Mouse (Mus musculus) heart, embryonic 10.5 days (tissue): Measurements from ENCODE around the gene Vipas39. TPM values are rescaled to one million over a fixed set of nuclear protein-coding genes. Genes with fewer than 3 reads are reported as not detected.

Experiments
- DNase-seq: peaks from one replicate; pipeline ENCODE4 v3.0.0-alpha.2; 2017; ENCODE audit warnings: low spot score
- H3K27ac ChIP-seq: fragments of 300-500 bp; sonication (generic); 2 replicates; pipeline ENCODE4 v1.5.1; 2016; ENCODE audit warnings: mild to moderate bottlenecking
- H3K27me3 ChIP-seq: fragments of 300-500 bp; sonication (generic); 2 replicates; pipeline ENCODE4 v1.6.1; 2016; ENCODE audit warnings: mild to moderate bottlenecking; ENCODE audit not compliant: poor library complexity, insufficient read depth, severe bottlenecking
- H3K36me3 ChIP-seq: fragments of 300-500 bp; sonication (generic); 2 replicates; pipeline ENCODE4 v1.6.1; 2016; ENCODE audit warnings: mild to moderate bottlenecking, moderate library complexity
- H3K4me1 ChIP-seq: fragments of 300-500 bp; sonication (generic); 2 replicates; pipeline ENCODE4 v1.6.1; 2016; ENCODE audit warnings: mild to moderate bottlenecking
- H3K4me3 ChIP-seq: fragments of 300-500 bp; sonication (generic); 2 replicates; pipeline ENCODE4 v1.5.1; 2016; ENCODE audit warnings: mild to moderate bottlenecking, moderate library complexity
- H3K9me3 ChIP-seq: fragments of 300-500 bp; sonication (generic); 2 replicates; pipeline ENCODE4 v1.6.1; 2016; ENCODE audit warnings: mild to moderate bottlenecking, moderate library complexity
- WGBS: fragments of 180-500 bp; shearing (Covaris S2); methylation state at CpG from one replicate; pipeline ENCODE4 v1.1.7; 2016; 5-methylcytosine and 5-hydroxymethylcytosine counted together
- polyA plus RNA-seq: library from polyadenylated mRNA; unstranded; fragments of >200 nt; fragmentation: Nextera tagmentation; extraction: Ambion mirVana; gene quantifications from 2 replicates; pipeline ENCODE4 v1.2.1, GENCODE M21; 2016

The Vipas39 gene
- polyA plus RNA-seq, 1 experiment from 2014 or later: 37.4 TPM

DNA sequence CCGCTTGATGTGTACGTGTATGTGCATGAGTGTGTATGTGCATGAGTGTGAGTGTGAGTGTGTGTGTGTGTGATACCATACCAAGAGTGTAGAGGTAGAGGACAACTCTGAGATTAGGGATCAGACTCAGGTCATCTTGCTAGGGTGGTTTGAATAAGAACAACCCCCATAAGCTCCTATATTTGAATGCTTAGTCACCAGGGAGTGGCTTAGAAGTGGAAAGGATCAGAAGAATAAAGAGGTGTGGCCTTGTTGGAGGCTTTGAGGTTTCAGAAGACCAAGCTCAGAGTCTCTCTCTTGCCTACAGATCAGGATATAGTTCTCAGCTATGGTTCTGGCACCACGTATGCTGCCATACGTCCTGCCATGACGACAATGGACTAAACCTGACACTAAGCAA is 9.4 kb downstream of the Vipas39 start:
- WGBS: 91% methylated on average over 5 of the region's 5 CpGs
- peaks cover 92% of the 10 kb centered on the region for H3K36me3 ChIP-seq
- H3K27ac ChIP-seq: no peak overlapping the region
- no peaks in the 10 kb centered on the region for H3K27me3 ChIP-seq
- no peak overlapping the region for H3K4me3 ChIP-seq
- DNase-seq: no peak
- no peaks in the 10 kb centered on the region for H3K9me3 ChIP-seq
- no peaks in the 10 kb centered on the region for H3K4me1 ChIP-seq

DNA sequence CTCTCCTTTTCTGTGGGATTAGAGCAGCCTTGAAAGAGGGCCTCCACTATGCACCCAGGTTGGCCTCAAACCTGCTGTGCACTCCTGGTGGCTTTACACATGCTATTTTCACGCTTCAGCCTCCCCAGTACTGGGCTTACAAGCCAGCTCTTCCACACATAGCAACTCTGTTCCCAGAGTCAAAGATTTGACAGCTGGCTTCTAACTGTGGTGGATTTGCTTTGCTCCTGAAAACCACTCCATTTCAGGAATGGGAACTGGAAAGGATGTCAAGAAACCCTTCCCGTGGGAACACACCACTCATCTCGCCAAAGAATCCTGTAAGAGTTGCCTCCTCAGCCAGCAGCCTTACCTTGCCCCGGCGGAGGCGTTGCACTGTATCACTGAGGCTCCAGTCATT is 12.2 kb downstream of the Vipas39 start:
- DNase-seq: peak; percentile 43
- no peaks in the 10 kb centered on the region for H3K4me1 ChIP-seq
- no peak overlapping the region for H3K4me3 ChIP-seq
- peaks cover 95% of the 10 kb centered on the region for H3K36me3 ChIP-seq
- H3K27me3 ChIP-seq: no peaks in the 10 kb centered on the region
- H3K27ac ChIP-seq: no peak overlapping the region
- no peaks in the 10 kb centered on the region for H3K9me3 ChIP-seq
- 92% methylated on average over 6 of the region's 6 CpGs for WGBS

DNA sequence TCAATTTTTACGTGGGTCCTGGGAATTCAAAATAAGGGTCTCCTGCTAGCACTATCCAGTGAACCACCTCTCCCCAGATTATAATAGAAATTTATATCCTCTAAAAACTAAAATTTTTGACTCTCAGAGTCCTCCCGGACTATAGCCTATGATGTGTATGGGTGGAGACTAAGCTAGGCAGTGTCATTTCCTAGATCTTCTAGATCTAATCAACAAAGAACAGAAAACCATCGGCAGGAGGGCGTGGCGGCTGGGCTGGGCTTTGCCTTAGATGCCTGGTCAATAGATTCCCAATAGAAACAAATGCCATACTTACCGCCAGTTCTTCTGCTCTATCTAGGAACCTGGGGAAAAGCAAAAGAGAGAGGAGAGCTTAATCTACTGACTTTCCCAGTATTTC is 15.9 kb downstream of the Vipas39 start:
- Histone ChIP-seq H3K4me3 (no peak overlapping the region), H3K36me3 (peaks cover 88% of the 10 kb centered on the region), H3K4me1 (no peaks in the 10 kb centered on the region), H3K27me3 (no peaks in the 10 kb centered on the region), H3K27ac (no peak overlapping the region), H3K9me3 (no peaks in the 10 kb centered on the region)
- WGBS: 94% methylated on average over 6 of the region's 6 CpGs
- DNase-seq: no peak

DNA sequence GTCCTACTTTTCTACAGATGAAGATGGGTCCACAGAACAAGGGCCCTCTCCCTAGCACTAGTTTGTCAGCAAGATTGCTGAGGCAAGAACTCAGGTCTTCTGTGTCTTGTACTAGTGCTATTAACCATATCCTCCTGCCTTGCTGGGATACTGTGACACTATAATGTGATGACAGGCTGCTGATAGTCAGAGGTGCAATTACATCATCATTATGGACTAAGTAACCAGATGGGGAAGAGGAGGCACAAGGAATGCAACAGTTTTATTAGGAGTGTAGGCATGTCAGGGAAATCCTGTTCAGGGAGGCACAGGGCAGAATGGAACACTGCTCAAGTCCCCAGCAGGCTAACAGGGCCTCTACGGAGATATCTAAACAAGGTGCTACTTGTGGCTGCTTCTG is 27.4 kb downstream of the Vipas39 start, which contains the start of gene Noxred1:
Gene Noxred1, minus strand, starts transcription at position 101 of the 400 bp plus-strand sequence.
- H3K27ac ChIP-seq: no peak within 1 kb of the TSS
- no peak for DNase-seq
- H3K36me3 ChIP-seq: peaks cover 53% of the 10 kb centered on the region
- peaks cover 10% of the 10 kb centered on the region; the same call in 1 of the 2 replicates for H3K4me1 ChIP-seq
- H3K4me3 ChIP-seq: no peak within 1 kb of the TSS
- no peaks in the 10 kb centered on the region for H3K9me3 ChIP-seq
- 63% methylated on average over 1 of the region's 1 CpGs for WGBS
- no peaks in the 10 kb centered on the region for H3K27me3 ChIP-seq

DNA sequence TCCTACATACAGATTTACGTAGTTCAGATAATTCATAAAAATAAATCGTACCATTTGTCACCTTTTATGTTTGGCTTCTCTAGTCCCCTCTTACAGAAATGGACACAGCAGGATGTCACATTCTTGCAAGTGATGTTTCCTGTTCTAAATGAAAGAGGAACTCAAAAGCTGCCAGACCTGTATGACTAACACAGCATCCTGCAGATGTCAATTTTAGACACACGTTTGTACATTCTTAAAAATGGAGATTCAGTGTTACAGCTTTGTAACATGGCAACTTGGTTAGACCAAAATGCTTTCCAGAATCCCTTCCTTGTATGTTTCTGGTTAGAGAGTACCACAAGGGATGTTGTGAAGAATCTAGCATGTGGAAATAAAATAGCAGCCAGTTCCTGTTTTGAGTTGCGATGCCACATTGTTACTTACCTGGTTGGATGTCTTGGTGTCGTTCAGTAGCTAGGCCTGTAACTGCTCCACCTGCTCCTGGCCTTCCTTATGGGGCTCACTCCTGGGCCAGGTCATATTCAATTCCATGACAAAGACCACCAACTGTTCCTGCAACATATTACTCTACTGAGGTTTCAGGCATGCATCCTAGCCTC is 29.1 kb downstream of the Vipas39 start:
- no peak for DNase-seq
- Histone ChIP-seq H3K4me3 (no peak overlapping the region), H3K27ac (no peak overlapping the region), H3K4me1 (peaks cover 10% of the 10 kb centered on the region; the same call in 1 of the 2 replicates), H3K36me3 (peaks cover 40% of the 10 kb centered on the region), H3K9me3 (no peaks in the 10 kb centered on the region), H3K27me3 (no peaks in the 10 kb centered on the region)
- WGBS: 87% methylated on average over 5 of the region's 5 CpGs

DNA sequence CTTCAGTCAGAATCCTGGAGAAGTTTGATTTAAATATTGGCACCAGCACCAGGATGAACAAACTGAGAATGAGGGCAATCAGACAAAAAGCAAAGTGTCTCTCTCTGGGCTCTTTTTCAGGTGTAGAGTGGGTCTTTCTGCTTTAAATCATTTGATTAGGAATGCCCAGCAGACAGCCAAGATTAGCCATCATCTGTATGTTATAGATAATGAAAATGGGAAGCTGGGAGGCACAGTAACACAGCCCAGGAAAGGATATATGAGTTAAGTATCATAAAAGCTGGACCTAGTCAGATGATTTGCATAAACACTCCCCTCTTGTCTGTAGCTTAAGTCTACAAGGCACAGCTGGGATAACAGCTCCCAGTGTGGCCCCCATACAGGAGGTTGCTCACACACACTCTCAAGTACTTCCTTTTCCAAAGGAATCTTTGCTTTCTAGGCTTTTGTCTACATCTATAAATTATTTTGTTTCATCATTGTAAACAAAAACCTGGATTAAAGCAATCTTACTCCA is 35.6 kb downstream of the Vipas39 start:
- Histone ChIP-seq H3K4me3 (no peak overlapping the region), H3K27me3 (no peaks in the 10 kb centered on the region), H3K27ac (no peak overlapping the region), H3K36me3 (no peaks in the 10 kb centered on the region), H3K4me1 (peaks cover under 1% of the 10 kb centered on the region; the same call in 1 of the 2 replicates), H3K9me3 (no peaks in the 10 kb centered on the region)
- no peak for DNase-seq

DNA sequence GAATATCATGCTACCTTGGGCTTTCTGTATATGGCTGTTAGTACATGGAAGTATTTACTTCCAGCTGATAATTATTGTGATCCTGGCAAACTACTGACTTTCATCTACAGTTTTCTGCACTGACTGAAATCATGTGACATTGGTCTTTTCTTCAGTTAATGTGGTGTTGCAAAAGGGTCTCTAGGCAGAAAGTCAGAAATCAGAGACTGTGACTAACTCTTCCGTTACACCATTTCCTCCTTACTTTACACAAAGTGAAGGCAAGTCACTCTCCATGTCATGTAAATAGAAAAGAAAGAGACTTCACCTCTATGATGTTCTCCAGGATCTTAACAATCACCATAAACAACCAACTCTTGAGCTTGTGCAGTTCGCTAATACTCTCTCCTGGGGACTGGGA is 36.4 kb downstream of the Vipas39 start:
- Histone ChIP-seq H3K4me1 (peaks cover 8% of the 10 kb centered on the region; the same call in 1 of the 2 replicates), H3K27ac (no peak overlapping the region), H3K36me3 (no peaks in the 10 kb centered on the region), H3K4me3 (no peak overlapping the region), H3K27me3 (no peaks in the 10 kb centered on the region), H3K9me3 (no peaks in the 10 kb centered on the region)
- no peak for DNase-seq
- 78% methylated on average over 2 of the region's 2 CpGs for whole genome bisulfite sequencing

DNA sequence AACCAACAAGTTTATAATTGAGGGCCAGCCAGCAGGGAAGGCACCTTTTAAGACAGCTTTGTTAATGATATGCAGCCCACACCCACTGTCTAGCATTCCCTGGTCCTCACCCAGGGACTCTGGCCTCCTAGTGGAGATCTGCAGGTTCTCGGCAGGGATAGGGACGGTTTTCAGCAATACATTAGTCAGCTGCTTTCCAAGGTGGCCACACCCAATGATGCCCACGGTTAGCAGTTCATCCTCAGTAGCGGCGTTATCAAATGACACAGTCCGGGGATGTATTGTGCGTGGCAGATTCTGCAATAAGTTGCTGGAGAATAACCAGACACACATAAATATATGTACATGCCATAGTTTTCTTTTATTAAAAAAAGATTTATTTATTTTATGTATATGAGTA is 39.3 kb downstream of the Vipas39 start:
- DNase-seq: no peak
- no peak overlapping the region for H3K27ac ChIP-seq
- WGBS: 69% methylated on average over 7 of the region's 7 CpGs
- no peaks in the 10 kb centered on the region for H3K9me3 ChIP-seq
- H3K27me3 ChIP-seq: no peaks in the 10 kb centered on the region
- H3K4me3 ChIP-seq: no peak overlapping the region
- no peaks in the 10 kb centered on the region for H3K36me3 ChIP-seq
- H3K4me1 ChIP-seq: peaks cover 9% of the 10 kb centered on the region; the same call in 1 of the 2 replicates

DNA sequence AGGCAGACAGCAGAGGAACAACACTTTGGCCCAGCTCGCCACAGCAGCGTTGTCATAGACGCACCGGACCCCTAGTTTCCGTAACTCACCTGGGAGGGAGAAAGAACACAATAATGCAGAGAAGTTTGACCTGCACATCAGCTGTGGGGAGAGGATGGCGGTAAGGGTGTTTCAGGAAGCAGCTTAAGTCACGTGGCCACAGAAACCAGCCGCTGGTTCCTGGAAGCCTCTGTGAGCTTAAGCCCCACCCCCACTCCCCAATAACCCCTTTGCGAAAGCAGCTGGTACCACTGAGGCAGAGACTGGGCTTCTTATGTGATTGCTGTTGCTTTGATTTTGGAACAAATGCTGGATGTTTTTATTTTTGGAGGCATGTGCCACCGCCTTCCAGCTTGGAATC is 41.1 kb downstream of the Vipas39 start:
- H3K27me3 ChIP-seq: no peaks in the 10 kb centered on the region
- peak overlapping the region; percentile 28; the same call in 1 of the 2 replicates for H3K4me3 ChIP-seq
- H3K9me3 ChIP-seq: no peaks in the 10 kb centered on the region
- no peaks in the 10 kb centered on the region for H3K36me3 ChIP-seq
- 0 out of 2 replicates have a peak overlapping the region, but pooled peaks have one; percentile 52 for H3K27ac ChIP-seq
- DNase-seq: no peak
- 67% methylated on average over 10 of the region's 10 CpGs for WGBS
- peaks cover 9% of the 10 kb centered on the region; the same call in 1 of the 2 replicates for H3K4me1 ChIP-seq

DNA sequence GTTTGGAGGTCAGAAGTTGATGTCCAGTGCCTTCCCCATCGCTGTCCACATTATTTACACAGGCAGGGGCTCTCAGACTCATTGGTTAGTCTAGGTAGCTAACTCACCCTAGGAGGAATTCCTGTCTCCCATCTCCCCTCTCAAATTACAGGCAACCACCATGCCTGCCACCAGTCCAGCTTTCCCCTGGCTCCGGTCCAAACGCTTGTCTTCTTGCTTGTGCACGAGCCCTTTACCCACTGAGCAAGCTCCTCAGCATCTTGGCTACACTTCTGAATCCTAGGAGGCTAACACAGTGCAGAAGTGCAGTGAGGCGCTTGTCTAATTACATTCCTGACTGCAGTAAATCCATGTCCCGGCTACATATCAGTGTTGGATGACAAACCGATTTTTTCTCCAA is 46.7 kb downstream of the Vipas39 start:
- WGBS: 74% methylated on average over 7 of the region's 7 CpGs
- no peaks in the 10 kb centered on the region for H3K36me3 ChIP-seq
- DNase-seq: no peak
- H3K9me3 ChIP-seq: no peaks in the 10 kb centered on the region
- H3K27me3 ChIP-seq: no peaks in the 10 kb centered on the region
- H3K4me3 ChIP-seq: no peak overlapping the region
- H3K27ac ChIP-seq: no peak overlapping the region
- H3K4me1 ChIP-seq: peaks cover 3% of the 10 kb centered on the region; the same call in 1 of the 2 replicates

DNA sequence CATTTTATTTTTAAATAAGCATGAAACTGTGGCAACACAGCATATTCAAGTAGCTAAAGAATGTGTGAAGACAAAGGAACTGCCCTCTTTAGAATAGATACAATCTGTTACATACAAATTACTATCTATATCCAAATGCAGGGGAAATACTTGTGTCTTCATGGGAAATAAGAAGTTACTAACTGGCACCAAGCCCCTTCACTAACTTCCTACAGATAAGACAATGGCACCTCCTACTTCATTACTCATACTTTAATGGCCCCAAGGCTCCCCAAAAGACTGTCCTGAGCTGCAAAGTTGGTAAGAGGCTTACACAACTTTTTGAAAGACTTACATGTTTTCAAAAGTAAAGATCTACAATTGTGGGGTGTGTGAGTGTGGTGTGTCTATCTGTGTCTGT is 48.5 kb downstream of the Vipas39 start:
- no peaks in the 10 kb centered on the region for H3K36me3 ChIP-seq
- no peaks in the 10 kb centered on the region for H3K27me3 ChIP-seq
- H3K4me3 ChIP-seq: no peak overlapping the region
- peaks cover 3% of the 10 kb centered on the region; the same call in 1 of the 2 replicates for H3K4me1 ChIP-seq
- DNase-seq: no peak
- H3K27ac ChIP-seq: no peak overlapping the region
- H3K9me3 ChIP-seq: no peaks in the 10 kb centered on the region

DNA sequence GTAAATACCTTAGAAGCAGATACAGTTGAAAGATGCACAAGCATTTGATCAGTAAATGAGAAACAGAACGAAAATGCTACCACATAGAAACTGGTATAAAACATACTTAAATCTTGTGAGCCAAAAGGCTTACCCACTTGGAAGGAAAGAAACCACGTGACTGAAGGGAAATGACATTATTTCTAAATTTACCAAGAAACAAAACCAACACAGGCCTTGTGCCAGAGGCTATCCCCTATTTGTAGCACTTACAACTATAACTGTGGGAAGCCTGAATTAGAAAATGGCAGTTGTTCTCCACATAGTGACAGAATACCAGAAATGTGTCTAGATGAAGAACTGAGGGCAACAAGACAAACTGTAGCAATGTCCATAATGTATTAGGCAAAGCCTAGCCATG is 50.0 kb downstream of the Vipas39 start:
- no peak for DNase-seq
- H3K4me1 ChIP-seq: peaks cover 3% of the 10 kb centered on the region; the same call in 1 of the 2 replicates
- H3K4me3 ChIP-seq: no peak overlapping the region
- WGBS: 66% methylated on average over 2 of the region's 2 CpGs
- no peaks in the 10 kb centered on the region for H3K36me3 ChIP-seq
- H3K27me3 ChIP-seq: no peaks in the 10 kb centered on the region
- no peak overlapping the region for H3K27ac ChIP-seq
- H3K9me3 ChIP-seq: no peaks in the 10 kb centered on the region

DNA sequence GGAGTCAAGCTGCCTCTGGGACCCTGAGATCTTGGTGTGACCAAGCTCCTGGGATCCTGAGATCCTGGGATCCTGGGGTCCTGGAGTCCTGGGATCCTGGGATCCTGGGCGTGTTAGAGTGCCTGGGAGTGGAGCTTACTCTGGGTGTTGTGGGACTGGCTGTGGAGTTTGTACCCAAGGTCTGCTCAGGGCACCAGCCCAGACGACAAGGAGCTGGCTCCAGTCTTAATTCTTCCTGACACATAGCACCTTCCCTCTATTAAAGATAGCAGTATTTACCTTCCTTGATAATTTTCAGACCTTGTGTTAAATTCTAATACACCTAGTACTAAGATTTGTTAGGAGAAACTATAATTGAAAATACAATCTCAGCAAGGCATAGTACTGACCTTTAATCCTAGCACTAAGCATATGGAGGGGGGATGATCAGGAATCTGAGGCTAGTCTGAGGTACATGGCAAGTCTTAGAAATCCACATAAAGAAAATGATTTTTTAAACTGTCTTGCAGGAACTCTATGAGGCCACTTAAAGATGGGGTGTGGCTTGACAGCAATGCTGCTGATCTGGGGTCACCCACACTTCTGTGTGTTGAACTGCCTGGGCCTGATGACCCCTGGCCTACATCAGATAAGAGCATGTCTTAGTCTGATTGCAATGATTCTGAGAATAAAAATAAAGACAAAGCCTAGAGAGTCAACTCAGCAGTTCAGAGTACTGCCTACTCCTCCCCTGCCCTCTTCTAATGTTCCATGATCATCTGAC is 53.0 kb downstream of the Vipas39 start:
- H3K36me3 ChIP-seq: no peaks in the 10 kb centered on the region

More for the DNA sequence above, 53.0 kb downstream of the Vipas39 start:
- DNase-seq: no peak
- Histone ChIP-seq H3K4me1 (no peaks in the 10 kb centered on the region), H3K27ac (no peak overlapping the region), H3K27me3 (no peaks in the 10 kb centered on the region), H3K9me3 (no peaks in the 10 kb centered on the region), H3K4me3 (no peak overlapping the region)
- 56% methylated on average over 2 of the region's 2 CpGs for WGBS
